Mouse (Mus musculus): ENCODE measurements around the gene Bcl2l10.

Gene Bcl2l10

DNA sequence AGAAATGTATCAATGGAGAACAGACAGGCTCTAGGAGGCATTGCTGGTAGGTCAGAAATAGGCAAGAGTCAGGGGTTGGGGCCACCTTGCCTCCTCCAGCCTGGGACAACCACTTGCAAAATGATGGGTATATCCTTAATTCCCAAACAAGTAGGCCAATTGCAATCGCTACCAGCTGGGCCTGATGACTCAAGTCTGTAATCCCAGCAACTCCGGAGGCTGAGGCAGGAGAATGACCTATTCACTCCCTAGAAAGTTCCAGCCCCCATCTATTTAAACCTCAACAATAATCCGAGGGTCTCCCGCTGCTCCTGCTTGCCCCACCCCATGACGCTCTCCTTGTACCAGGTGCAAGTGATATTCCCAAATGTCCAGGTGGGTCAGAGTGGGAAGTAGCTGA, at the start of gene Bcl2l10:
TSS of gene Bcl2l10 (plus strand) at position 301 of the 400 bp plus-strand sequence.
- no peak for DNase-seq

DNA sequence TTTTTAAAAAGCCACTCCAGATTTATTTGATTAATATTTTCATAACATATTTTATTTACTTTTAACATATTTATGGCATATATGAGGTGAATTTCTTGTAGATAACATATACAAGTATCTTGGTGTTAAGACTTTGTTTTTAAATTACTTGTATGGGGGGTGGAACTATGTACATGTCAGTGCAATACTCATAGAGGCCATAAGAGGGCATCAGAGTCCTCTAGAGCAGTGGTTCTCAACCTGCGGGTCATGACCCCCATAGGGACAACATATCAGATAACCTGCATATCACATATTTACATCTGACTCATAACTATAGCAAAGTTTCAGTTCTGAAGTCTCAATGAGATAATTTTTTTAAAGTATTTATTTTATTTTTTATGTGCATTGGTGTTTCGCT, 48.2 kb upstream of the Bcl2l10 start:
- DNase-seq, result no peak

DNA sequence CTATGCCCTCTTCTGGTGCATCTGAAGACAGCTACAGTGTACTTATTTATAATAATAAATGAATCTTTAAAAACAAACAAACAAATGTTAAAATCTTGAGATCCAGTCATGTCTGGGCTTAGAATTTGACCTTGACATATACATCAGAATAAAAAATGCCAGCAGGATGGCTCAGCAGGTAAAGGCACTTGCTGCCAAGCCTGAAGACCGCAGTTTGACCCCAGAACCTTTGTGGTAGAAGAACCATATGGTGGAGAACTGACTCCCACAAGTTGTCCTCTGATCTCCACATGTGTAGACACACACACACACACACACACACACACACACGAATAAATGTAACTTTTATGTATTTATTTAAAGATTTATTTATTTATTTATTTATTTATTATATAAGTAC, 44.5 kb upstream of the Bcl2l10 start:
- no peak for DNase-seq

DNA sequence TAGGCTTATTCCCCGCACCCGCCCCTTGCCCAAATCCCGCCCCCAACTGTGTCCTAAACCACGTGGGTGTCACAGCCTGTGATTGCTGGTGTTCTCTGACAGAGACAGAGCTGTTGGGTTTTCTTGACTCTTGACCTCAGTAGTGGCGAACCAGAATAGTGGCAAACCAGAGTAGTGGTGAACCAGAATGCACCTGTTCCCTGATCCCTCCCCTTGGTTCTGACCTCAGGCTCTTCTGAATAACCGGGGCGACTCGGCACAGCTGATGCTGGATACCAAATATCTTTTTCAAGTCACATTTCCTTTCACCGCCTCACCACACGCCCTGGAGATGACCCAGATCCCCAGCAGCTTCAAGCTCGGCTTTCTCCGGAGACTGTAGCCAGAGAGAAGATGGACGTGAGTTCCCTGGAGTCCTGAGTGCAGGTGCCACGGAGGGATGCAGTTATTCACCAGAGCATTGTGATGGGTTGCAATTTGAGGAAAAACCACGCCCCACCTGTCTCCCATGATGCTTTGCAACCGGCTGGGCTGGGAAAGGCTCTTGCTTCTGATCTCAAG, 43.8 kb upstream of the Bcl2l10 start:
- DNase-seq, result no peak

DNA sequence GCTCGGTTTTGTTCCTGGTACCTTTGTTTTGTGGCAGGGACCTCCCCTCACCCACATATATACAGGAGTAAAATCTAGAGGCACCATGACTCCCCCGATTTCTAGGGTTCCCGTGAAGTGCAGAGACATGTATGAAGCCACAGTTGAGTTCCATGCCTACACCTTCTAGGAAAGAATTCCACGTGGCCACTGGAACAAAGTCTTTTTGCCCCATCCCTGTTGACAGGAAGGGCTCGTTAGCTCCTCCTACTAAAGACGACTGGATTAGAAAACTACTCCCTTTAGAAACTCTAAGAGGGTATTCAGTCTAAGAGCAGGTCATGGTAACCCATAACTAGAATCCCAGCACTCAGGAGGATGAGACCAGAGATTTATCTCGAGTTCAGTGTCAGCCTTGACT, 43.3 kb upstream of the Bcl2l10 start:
- DNase-seq, result no peak

DNA sequence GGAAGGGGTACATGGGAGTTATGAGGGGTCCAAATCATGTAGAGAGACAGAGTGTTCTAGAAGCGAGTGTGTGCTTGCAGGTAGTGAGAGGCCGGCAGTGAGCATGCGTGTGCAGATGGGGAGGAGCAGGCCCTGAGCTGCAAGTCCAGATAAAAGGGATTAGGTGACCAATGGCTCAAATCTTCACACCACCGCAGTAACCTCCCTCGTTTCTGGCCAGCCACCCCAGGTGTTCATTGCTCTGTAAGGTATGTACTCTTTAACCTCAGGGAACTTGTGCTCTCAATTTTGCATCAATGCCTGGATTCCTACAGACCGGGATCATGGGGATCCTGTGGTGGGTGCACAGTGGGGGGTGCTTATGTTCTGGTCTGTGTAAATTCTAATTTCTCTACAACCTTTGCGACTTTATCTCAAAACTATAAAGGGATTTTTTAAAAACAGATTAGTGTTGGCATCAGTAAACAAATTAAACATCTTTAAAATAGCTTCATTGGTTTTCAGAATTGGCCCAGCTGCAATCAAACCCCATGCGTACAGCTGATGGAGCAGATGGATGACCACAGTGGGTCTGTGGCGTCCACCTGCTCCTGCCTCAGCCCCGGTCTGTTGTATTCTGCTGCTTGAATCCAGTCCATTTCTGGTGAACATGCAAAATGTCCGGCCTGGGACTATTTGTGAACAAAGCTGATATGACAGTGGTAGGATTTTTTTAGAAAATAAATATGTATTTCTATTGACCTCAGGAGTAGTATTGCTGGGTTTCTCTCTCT, 41.2 kb upstream of the Bcl2l10 start, which contains the start of gene Gnb5:
TSS of gene Gnb5 (plus strand) at position 163 of the 773 bp plus-strand sequence.
- DNase-seq, result no peak

DNA sequence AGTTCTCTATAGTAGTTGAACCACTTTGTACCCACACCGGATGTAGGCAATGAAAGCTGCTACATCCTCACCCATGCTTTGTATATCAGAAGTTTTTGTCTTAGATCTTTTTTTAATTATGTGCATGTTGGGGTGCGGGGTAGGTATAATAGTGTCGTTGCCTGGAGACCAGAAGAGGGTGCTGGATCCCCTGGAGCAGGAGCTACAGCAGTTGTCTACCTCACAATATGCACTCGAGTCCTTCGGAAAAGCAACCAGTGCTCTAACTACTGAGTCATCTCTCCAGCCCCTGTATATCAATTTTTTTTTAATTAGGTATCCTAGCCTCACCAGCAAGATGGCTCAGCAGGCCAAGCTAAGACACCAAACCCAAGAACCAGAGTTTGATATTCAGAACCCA, 40.5 kb upstream of the Bcl2l10 start:
- no peak for DNase-seq

DNA sequence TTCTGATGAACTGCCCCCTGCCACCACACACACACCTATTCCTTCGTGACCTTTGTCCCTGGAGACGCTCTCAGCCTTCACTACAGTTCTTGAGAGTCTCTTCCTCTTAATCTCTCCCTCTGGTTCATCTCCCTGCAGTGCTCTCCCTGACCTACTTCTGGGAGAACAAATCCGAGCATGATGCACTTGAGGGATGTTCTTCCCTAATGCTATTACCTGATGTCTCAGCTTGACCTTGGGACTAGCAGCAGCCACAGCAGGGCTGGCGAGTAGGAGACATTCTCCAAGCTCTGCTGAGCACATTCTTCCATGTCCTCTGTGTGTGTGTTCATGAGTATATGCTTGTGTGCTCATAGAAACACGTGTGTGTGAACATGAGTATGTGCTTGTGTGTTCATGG, 38.9 kb upstream of the Bcl2l10 start:
- DNase-seq, result no peak

DNA sequence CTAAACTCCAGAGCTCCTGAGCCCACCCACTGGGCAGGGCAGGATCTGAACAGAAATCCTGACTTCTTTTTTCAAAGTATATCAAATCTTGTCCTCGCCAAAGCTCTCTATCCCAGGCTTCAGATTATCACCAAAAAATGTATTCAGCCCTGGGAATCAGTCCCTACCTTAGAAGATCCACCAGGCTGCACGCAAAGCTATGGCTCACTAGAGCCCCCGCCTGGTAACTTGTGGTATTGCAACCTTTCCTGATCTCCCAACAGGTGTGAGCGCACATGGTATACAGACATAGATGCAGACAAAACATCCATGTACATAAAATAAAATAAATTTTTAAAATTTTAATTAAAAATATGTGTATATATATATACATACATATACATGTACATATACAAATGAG, 35.5 kb upstream of the Bcl2l10 start:
- peak; percentile 72 for DNase-seq

DNA sequence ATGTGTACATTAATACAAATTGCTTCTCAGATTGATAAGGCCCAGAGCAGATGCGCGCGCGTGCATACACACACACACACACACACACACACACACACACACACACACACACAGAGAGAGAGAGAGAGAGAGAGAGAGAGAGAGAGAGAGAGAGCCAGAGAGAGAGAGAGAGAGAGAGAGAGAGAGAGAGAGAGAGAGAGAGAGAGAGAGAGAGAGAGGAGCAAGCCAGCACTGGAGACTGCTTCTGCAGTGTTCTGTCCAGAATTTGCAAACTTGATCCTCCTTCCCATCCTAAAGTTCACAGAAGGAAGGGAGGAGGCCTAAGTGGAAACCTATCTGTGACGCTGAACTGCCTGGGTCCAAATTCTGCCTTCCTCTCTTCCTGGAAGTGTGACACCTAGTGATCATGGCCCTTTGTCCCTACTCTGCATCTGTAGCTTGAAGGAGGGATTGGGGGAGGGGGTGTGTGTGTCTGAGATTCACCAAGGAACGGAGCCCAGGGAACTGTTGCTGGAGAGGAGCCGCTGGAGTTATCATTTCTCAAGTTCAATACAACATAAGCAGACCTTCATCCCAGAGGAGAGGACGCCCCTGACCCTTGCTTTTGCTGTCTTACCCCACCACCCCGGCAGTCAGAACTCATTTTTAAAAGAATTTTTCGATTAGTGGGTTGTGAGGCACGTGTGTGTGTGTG, 34.3 kb upstream of the Bcl2l10 start:
- no peak for DNase-seq

DNA sequence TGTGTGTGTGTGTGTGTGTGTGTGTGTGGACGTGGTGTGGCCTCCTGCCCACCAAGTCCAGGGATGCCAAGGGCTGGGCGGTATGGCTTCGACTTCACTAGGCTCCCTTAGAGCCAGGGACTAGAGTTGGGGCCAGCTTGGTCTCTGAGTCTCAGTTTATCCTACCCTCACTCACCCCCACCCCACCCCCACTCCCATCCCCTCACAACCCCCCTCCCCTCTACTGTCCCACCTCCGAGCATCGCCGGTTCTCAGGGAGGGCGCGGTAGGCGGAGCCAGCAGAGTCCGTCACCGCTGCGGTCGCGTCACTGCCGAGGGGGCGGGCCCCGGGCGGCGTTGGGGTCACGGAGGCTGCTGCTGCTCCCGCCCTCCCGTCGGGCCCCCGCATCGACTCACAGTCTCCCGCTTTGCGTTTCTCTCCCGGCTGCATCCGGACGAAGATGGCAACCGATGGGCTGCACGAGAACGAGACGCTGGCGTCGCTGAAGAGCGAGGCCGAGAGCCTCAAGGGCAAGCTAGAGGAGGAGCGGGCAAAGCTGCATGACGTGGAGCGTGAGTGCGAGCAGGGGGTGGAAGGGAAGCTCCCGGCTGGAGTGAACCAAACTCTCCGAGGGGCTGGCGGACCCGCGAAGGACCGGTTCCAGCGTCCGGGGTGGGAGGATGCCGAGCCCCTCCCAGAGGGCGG, 33.6 kb upstream of the Bcl2l10 start:
- DNase-seq, result peak; percentile 59

DNA sequence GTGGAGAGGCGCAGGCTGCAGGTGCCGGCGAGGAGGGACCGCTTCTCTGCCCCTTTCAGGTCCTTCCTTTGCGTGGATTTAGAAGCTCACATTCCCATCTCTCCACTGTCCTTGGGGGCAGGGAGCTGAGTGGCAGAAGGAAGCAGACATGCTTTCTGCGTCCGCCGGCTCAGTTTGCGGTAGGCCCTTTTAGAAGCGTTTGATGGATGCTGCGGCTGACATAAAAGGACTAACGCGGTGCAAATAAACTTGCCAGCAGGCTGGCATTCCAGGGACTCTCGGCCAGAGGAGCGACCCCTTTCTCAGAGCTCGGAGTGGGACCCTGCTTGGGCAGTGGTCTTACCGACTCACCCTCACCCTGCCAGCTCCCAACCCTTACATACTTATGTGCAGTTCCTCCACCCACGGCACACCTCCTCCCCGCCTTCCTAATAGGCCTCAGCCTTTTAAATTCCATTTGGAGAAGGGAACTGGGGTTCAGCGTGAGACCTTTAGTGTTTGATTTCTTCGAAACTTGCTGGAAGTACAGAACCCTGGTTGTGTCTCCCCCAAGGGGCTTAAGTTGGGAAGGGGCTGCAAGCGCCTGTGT, 32.9 kb upstream of the Bcl2l10 start:
- peak; percentile 12 for DNase-seq

DNA sequence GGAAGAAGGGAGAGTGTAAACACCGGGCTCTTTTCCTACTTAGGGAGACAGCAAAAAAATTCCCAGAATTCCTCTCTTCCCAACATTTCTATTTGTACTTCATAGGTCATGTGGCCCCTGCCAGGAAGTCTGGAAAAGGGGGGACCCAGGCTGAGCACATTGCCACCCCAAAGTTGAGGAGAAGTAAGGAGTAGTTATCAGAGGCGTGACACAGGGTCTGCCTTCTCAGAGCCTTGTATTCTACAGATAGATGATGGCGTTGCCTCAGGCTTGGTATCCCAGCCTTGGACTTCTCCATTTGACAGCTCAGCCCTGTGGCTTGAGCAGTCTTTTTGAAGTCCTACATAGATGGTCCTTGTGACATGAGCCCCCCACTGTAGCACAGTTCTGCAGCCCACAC, 32.3 kb upstream of the Bcl2l10 start:
- DNase-seq, result no peak

DNA sequence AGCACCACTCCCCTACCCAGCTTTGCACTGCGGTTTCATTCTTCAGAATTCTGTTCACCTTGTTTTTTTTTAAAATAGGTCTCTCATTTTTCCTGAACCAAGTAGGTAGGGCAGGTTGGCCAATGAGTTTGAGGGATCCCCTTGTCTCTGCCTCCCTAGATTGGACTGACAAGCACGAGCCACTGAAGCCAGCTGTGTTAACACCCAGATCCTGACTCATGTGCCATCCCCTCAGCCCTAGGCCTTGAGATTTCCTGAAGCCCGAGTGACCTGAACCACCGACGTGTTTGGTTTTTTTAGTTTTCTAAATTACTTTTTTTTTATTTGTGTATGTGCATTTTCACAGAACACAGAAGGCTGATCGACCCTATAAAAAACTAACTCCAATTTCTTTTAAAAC, 30.8 kb upstream of the Bcl2l10 start:
- no peak for DNase-seq

DNA sequence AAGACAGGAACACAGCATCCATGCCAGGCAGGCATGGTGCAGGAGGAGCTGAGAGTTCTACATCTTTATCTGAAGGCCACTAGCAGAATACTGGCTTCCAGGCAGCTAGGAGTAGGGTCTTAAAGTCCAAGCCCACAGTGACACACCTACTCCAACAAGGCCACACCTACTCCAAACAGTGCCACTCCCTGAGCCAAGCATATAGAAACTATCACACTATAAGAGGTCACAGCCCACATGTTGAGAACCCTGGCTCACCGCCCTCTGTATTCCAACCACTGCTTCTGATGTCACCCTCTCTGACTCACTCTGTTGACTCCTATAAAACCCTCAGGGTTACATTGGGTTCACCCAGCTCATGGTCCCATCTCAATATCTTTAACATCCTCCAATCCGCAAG, 29.4 kb upstream of the Bcl2l10 start:
- no peak for DNase-seq

DNA sequence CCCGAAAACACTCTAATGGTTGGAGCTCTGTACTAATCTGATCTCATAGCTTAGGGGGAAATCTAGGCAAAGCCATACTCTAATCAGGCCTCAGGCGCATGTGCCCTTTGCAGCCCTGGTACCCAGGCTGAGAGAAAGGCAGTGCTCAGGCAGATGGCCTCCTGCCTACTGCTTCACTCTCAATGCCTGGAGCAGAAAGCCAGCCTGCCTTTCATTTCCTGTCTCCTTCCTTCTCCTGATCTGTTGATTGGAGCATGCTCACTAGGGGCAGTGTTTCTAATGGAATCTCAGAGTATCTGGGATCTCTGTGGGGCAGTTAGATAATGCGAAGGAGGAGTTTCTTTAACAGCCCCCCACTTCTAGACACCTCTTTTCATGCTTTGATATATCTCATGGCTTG, 28.2 kb upstream of the Bcl2l10 start:
- no peak for DNase-seq

DNA sequence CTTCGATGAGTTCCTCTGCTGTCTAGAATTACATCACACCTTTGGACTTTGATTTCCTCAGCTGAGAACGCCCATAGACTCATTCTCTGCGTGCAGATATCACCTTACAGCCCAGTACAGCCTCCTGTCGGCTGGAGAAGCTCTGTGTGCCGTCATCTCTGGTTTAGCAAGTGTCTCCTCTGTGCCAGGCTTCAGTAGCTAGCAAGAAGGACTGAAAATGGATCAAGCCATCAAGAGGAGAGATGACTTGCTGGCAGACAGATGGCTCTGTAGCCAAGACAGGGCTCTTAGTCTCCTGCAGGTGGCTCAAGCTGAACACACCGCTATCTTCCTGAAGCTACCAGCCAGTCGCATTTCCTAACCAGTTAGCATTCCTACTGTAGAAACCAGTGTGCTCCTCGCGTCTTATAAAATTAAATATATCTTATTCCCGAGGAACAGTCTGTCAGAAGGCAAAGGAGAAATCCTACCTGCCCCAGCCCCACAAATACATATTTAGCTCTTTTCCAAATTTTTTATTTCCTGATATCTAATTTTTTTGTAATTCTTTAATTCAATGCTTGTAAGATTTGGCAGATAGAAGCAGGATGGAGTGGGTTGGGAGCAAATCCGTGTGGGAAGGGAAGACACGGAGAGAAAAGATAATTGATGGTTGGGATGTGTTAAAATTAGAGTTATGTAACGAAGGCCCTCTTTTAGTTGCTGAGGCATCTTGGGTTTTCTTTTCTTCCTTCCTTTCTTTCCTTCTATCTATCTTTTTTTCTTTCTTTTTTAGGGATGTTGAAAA, 25.3 kb upstream of the Bcl2l10 start:
- no peak for DNase-seq

DNA sequence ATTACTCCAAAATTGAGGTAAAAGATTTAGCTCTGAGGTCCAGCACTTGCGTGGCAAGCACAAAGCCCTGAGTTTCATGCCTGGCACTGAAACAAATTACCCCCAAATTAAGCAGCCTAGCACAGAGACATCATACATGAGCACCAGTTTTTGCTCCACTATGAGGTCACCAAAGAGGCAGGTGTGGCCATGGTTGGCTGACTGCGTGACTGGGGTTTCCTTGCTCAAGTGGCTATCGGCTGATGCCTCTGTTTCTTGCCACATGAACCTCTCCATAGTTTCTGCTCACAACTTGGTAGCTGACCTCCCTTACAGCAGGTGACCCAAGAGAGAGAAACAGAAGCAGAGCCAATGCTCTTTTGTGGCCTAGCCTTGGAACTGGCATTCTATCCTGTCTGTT, 19.5 kb upstream of the Bcl2l10 start:
- DNase-seq, result no peak

DNA sequence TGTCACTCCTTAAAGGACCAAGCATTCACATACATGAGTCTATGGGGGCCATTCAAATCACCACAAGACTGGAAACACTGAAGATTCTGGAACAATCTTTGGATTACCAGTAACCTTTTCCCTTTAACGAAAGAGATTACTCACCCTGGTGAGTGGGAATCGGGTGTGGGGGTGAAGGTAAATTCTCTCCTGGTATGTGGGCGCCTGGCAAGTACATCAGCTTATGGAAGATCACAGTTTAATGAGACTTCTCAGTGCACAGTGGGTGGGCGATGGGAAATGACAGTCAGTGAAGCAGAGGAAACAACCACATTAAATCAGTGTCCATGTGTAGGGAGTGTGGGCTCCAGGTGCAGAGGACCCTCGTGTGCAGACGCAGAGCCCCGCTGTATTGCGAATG, 16.7 kb upstream of the Bcl2l10 start:
- DNase-seq, result no peak

DNA sequence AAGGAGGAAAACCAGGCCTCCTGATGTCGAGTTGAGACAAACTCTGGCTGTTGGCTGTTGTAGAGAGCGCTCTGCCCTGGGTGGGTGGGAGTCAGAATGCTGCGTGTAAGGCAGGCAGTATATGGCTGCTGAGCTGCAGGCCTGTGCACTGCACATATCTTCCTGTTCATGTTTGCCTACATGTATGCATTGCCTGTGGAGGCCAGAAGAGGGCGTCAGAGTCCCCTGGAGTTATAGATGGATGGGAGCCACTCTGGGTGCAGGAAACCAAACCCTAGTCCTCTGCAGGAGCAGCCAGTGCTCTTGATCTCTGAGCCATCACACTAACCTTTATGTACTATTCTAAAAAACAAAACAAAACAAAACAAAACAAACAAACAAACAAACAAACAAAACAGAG, 13.1 kb upstream of the Bcl2l10 start:
- no peak for DNase-seq

DNA sequence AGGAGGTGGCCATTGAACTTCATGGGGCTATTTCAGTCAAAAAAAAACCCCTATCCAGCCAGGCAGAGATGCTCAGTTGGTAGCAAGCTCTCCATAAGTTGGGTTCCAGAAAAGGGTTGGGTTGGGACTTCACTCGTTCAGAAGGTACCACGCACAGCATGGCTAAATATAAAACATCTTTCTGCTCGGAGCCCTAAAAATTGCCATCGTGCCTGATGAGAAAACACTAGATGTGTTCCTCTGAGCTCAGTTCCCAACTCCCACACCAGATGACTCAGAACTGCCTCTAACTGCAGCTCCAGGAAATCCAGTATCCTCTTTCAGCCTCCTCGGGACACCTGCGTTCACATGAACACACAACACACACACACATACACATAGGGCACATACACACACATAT, 9.5 kb upstream of the Bcl2l10 start:
- no peak for DNase-seq

DNA sequence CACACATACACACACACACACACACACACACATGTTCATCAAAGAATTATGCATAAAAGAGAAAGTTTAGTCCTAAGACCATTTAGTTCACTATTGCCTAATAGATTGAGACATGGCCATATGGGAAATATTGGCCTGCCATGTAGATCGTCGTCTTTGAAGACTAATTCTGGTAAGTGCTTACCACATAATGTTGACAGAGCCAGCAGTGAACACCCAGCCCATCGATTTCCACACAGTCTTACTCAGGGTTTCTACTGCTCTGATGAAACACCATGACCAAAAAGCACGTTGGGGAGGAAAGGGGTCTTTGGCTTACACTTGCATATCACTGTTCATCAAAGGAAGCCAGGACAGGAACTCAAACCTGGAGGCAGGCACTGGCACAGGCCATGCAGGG, 5.1 kb upstream of the Bcl2l10 start:
- DNase-seq, result no peak

DNA sequence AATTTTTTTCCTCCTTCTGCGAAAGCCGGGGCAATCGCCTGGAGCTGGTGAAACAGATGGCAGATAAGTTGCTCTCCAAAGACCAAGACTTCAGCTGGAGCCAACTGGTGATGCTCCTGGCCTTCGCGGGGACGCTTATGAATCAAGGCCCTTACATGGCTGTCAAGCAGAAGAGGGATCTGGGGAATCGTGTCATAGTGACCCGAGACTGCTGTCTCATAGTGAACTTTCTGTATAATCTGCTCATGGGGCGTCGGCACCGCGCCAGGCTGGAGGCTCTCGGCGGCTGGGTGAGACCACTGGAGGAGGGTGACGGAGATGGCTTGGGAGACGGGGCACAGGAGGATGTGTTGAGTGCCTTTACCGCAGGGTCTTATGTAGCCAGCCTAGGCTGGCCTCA, 508 bp downstream of the Bcl2l10 start:
- no peak for DNase-seq

Data from kidney, adult 9 months (tissue).